Mouse (Mus musculus): Measurements from ENCODE around the gene Fstl3.
A peak's percentile ranks its signal among the peaks of the same experiment; 100 is the strongest.

- TF ChIP-seq CTCF (IDR thresholded peaks at IDR 0.05; ENCODE audit: low read depth, low read length) (no peak), POLR2A (IDR thresholded peaks at IDR 0.05; ENCODE audit: borderline replicate concordance, low read depth, low read length) (0 out of 2 replicates have a peak, but pooled peaks have one; percentile 16)
These were observed 10.4 kb upstream of the Fstl3 start, which contains the start of gene Rnf126 for GRCm38 (mm10) chr10:79766508-79767325.
